Mouse (Mus musculus) spleen, embryonic (tissue): ENCODE results near the gene Usp38.
"Not testable (repeated sequence)": the region's sequence is repeated elsewhere in the genome, so short reads cannot be mapped to it uniquely, and the experiment has no call there.

Experiments used
- CTCF ChIA-PET: fragments of 350-600 bp; sonication (Branson Sonifier 250); formaldehyde crosslinking; loops from one replicate; lab custom pipeline; 2022; lab: Charles Lee

The Usp38 gene

DNA sequence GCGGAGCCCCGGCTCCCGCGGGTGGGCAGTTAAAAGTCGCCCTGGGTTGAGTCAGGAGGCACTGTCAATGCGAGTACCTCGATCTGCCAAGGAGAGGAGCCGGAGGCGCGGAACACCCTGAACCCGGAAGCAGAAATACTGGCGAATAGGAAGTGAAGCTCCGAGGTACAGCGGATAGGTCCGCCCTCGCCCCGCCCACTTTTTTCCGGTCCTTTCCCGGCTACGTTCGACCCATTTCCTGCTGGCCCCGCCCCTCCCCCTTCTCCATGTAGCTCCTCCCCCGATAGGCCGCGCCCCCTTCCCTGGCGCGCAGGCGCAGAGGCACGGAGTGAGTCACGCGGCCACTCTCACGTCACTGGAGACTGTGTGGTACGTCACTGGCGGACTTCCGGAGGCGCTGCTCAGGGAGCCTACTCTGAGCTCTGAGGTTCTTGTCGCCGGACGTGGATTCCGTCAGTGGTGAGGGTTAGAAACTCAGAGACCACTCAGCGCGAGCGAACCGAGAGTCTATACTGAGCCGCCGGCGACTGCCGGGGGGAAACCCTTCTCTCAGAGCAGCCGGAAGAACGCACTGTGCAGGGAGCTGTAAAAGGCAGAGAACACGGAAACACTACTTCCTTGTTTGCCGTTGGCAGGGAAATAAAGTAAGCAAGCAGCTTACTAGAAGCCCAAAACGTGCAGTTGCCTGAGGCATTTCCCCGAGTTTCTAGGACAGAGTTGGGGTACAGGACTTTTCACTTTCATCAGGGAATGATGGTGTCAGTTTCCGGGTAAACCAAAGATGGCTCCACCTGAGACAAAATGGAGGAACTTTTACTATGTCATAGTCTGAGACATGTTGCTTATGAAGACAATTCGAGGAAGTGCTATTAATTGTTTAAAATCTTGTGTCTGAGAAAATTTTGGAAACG lies at the start of gene Usp38:
TSS of gene Usp38 (minus strand) at position 140 of the 911 bp plus-strand sequence.
- CTCF ChIA-PET = interaction anchor here (1.1 kb wide), 1 partner anchor 31 kb away, joined by 3 read pairs; no protein-coding TSS in a partner anchor

DNA sequence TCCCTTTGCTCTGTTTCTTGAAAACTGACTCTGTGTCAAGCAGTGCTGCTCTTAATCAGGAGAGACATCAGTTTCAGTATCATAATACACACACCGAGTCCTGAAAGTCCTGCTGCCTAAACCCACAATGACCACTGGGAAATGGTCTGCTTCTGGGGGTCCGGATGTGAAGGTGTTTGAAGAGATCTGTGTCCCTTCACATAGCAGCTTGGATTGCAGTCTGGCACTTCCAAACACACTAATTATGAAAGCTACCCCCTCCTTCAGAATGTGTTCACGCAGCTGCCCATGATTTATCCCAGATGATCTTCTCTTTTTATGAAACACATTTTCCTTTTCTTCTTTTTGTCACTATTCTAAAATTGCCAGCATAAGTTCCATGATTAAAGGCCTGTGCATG lies 47.8 kb upstream of the Usp38 start:
- CTCF ChIA-PET = no interaction called here

- CTCF ChIA-PET = no interaction called here
These were observed 47.2 kb upstream of the Usp38 start for GRCm38 (mm10) chr8:81061950-81062349.

DNA sequence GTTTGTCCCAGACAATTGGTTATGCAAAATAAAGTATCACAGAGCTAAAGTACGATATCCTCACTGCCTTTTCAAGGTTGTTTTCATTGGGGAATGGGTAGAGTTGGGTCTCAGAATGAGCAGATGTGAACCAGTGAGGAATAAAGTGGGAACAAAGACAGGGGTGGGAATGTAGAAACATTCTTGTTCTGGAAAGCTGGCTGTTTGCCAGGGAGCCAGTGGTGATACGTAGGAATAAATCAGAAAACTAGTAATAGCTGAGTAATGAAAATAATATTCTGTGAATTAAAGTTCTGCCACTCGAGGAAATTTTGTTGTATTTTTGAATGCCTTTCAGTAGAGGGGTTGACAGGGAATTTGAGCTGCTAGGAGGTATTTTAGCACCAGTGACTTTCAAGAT lies 29.5 kb upstream of the Usp38 start:
- CTCF ChIA-PET = no interaction called here

GRCm38 (mm10) chr8:81027991-81028390 lies 13.3 kb upstream of the Usp38 start:
- CTCF ChIA-PET = no interaction called here

DNA sequence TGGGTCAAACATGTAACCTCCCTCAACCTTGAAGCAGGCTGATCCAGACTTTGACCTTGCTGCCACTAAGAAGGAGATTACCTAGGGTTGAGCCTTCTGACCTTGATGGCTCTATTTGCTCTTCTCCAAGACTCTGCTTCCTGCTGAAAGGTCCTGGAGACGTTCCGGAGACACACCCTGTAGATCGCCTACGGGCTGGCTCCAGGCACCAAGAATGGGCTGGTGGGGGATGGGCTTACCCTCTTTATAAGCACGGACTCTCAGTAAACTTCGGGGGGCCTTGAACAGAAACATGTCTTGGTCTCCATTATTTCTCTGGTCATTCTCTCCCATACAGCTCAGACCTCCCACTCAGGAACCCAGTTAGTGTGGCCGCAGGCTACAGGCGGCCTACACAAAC lies 2.8 kb upstream of the Usp38 start:
- CTCF ChIA-PET = not testable (repeated sequence)

GRCm38 (mm10) chr8:81013811-81014530 lies 757 bp downstream of the Usp38 start:
- CTCF ChIA-PET = interaction anchor here (1.1 kb wide), 1 partner anchor 29 kb away, joined by 3 read pairs; no protein-coding TSS in a partner anchor

DNA sequence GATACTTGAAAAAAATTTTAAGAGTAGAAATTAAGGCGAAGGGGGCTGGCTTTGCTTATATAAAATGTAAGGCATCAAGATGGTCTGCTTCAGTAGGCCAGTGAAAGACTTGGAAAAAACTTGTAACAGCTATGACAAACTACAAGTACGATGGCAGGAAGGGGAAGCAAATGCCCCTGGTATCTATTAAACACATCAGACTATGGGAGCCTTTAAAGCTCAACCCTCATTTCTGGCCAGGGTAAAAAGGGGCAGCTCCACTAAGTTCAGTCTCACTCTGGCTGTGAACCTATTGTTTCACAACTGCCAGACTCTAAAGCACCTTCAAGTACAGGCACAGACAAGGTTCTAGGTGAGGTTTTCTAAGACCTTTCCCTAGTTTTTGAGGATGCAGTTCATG lies 2.0 kb downstream of the Usp38 start:
- CTCF ChIA-PET = no interaction called here

DNA sequence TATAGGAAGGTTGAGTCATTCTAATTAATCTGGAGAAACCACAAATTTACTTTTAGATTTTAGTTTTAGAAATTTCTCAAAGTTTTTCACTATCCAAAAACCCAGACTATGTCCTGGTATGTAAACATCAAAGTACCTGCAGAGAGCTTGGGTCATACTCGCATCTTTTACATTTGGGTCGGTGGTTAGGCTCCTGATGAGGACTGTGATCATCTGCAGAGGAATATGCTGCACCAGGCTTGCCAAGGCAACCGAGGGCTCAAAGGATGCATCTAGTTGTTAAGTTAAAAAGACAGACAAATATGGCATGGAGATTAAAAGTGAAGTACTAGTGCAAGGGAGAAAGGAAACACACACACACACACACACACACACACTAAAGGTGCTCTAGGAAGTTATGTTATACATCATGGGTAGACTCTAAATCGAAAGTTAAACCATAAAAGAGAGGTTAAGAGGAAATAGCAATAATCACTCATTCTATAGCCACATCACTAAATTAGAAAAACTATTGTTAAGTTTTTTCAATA lies 2.6 kb downstream of the Usp38 start:
- CTCF ChIA-PET = no interaction called here

DNA sequence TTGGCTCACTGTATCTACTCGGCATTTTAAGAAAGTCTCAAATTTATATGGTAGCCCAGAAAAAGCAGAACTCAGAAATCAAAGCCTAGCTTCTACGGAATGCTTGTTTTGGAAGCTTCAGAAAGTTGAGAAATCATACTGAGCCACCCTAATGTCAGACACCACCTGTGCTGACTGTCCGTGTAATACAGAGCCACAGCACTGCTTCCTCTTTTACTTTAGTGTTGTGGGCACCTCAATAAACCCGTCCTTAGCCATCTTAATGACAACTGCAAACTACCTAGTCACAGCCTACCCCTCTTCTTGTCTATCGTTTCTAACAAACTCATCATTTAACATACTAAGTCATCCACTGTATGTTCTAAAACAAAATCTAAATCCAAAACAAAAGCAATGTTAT lies 4.3 kb downstream of the Usp38 start:
- CTCF ChIA-PET = interaction anchor here (0.6 kb wide), 1 partner anchor 18 kb away, joined by 3 read pairs; no protein-coding TSS in a partner anchor

DNA sequence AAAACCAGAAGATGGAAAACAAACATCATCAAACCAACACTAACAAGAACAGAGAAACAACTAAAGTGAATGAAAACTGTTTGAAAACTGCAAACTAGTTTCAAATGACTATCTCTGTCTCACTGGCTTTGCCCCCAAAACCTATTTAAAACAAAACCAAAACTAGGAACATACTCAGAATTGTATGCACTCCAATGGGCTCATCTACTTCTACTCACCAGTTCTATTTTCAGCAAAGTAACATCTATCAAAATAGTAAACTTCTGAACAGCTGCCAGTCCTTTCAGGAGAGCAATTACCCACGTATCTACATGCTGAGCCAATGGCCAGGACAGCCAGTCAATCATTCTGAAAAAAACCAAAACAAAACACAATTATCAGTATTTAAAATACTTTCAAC lies 9.6 kb downstream of the Usp38 start:
- CTCF ChIA-PET = no interaction called here

DNA sequence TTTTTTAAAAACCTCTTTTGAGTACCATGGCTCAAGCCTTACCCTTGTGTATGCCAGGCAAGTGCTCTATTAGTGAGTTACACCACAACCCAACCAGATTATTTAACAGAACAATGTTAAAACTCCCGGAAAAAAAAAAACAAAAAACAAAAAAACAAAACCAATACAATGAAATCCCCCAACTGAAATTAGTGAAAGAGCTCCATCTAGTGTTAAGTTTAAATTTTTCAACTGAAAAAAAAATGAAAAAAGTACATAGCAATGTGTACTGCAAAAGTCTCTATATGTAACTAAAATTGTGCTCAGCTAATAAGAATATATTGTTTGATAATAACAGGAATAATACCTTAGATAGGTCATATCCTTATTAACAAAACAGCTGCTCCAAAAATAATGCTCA lies 18.1 kb downstream of the Usp38 start:
- CTCF ChIA-PET = interaction anchor here (0.6 to 0.9 kb wide), 2 partner anchors 15 to 816 kb away, joined by 4 to 5 read pairs; no protein-coding TSS in a partner anchor

DNA sequence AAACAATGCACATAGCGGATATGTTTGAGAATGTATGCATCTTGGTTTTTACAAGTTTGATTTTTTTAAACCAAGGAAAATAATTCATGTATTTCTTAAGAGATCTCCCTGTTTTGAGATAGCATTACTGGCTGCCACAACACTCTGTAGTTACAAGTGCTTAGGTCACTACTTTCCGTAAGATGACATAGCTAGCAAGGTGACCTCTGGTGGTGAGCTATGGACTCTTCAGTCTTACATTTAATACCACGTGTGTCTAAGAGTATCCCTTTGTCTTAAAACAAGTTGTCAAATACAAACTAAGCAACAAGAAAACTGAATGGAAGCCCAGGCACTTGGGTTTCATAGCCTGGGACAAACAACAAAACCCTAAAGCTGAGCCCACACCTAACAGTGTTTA lies 22.8 kb downstream of the Usp38 start:
- CTCF ChIA-PET = interaction anchor here (0.9 kb wide), 1 partner anchor 18 kb away, joined by 3 read pairs; no protein-coding TSS in a partner anchor

- CTCF ChIA-PET = no interaction called here
These were observed 31.9 kb downstream of the Usp38 start for GRCm38 (mm10) chr8:80982829-80983228.

GRCm38 (mm10) chr8:80981696-80982095 lies 33.0 kb downstream of the Usp38 start:
- CTCF ChIA-PET = no interaction called here

DNA sequence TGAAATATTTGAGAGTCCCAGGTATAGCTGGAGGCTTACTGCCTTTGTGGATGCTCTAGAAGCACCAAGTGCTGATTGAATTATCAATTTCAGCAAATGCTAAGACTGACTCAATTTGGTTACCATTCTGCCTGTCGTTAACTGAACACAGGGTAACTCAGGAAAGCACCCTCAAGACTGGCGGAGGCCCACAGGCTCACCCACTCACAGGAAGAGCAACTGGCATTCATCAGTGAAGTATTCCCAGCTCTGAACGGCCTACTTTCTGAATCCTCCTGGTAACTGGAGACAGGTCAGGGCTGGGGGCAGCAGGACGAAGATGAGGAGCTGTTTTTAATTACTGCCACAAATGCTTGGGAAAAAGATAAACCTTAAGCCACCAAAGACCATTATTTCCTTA lies 34.7 kb downstream of the Usp38 start:
- CTCF ChIA-PET = no interaction called here

GRCm38 (mm10) chr8:80977231-80977630 lies 37.5 kb downstream of the Usp38 start:
- CTCF ChIA-PET = no interaction called here

DNA sequence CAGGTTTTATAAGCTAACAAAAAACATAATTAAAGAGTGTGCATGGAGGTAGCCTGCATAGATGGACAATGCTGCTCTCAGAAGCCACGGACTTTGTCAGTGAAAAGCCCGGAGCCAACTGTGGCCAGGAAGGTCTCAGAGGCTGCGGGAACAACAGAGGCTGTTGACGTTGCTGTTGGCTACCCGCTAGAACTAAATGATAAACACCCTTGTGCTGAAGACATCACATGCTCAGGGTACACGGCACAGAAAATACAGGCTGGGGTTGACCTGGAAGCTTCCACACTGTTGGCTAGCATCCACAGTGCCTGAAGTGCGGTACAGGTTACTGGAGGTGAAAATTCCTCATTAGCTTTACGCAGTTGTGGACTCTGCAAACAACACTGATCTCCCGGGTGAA lies 43.6 kb downstream of the Usp38 start:
- CTCF ChIA-PET = no interaction called here

- CTCF ChIA-PET = interaction anchor here (1.0 kb wide), 1 partner anchor 22 kb away, joined by 3 read pairs; no protein-coding TSS in a partner anchor
These were observed 44.6 kb downstream of the Usp38 start for GRCm38 (mm10) chr8:80970000-80970685.

- CTCF ChIA-PET = no interaction called here
These were observed 45.3 kb downstream of the Usp38 start for GRCm38 (mm10) chr8:80969423-80969822.

- CTCF ChIA-PET = interaction anchor here (0.7 kb wide), 1 partner anchor 1837 kb away, joined by 3 read pairs; no protein-coding TSS in a partner anchor
These were observed 51.6 kb downstream of the Usp38 start for GRCm38 (mm10) chr8:80963095-80963494.
